Mouse (Mus musculus) neural tube, embryonic 11.5 days (tissue): ENCODE data around the gene Gm47996. TPM values are rescaled to one million over a fixed set of nuclear protein-coding genes. Genes with fewer than 3 reads are reported as not detected.
"Not testable (repeated sequence)": the region's sequence is repeated elsewhere in the genome, so short reads cannot be mapped to it uniquely, and the experiment has no call there.

ENCODE experiments used
- ATAC-seq: fragments of 200-750 bp; cut with Nextera tagmentation; 2 replicates; pipeline ENCODE4 v1.8.0; 2017; ENCODE audit warnings: moderate number of reproducible peaks, mild to moderate bottlenecking, moderate TSS enrichment, moderate library complexity; ENCODE audit not compliant: insufficient read depth, low FRiP score, low TSS enrichment
- DNase-seq: peaks from one replicate; pipeline ENCODE4 v3.0.0-alpha.2; 2015; ENCODE audit warnings: low spot score
- H3K27ac ChIP-seq: fragments of 300-500 bp; sonication (generic); 2 replicates; pipeline ENCODE4 v1.5.1; 2014; ENCODE audit warnings: low read depth, mild to moderate bottlenecking, low read length
- H3K27me3 ChIP-seq: fragments of 300-500 bp; sonication (generic); 2 replicates; pipeline ENCODE4 v1.6.1; 2014; ENCODE audit warnings: mild to moderate bottlenecking, low read length, mixed read lengths; ENCODE audit not compliant: control insufficient read depth, insufficient read depth
- H3K36me3 ChIP-seq: fragments of 300-500 bp; sonication (generic); 2 replicates; pipeline ENCODE4 v1.6.1; 2014; ENCODE audit warnings: mild to moderate bottlenecking, low read length, moderate library complexity, mixed read lengths; ENCODE audit not compliant: control insufficient read depth, insufficient read depth
- H3K4me1 ChIP-seq: fragments of 300-500 bp; sonication (generic); 2 replicates; pipeline ENCODE4 v1.6.1; 2014; ENCODE audit warnings: low read length, mixed read lengths; ENCODE audit not compliant: control insufficient read depth, insufficient read depth
- H3K4me2 ChIP-seq: fragments of 300-500 bp; sonication (generic); 2 replicates; pipeline ENCODE4 v1.6.1; 2014; ENCODE audit warnings: low read depth, mild to moderate bottlenecking, moderate library complexity
- H3K4me3 ChIP-seq: fragments of 300-500 bp; sonication (generic); 2 replicates; pipeline ENCODE4 v1.5.1; 2014; ENCODE audit warnings: low read depth, low read length
- H3K9ac ChIP-seq: fragments of 300-500 bp; sonication (generic); 2 replicates; pipeline ENCODE4 v1.6.1; 2014; ENCODE audit warnings: mild to moderate bottlenecking, low read length
- H3K9me3 ChIP-seq: fragments of 300-500 bp; sonication (generic); 2 replicates; pipeline ENCODE4 v1.6.1; 2016; ENCODE audit warnings: low read length; ENCODE audit not compliant: control insufficient read depth
- WGBS: fragments of 180-500 bp; shearing (Covaris S2); extraction: QIAGEN DNeasy Blood & Tissue Kit; methylation state at CpG from one replicate; pipeline ENCODE4 v1.1.7; 2014; 5-methylcytosine and 5-hydroxymethylcytosine counted together
- polyA plus RNA-seq: library from polyadenylated mRNA; unstranded; fragments of >200 nt; fragmentation: Nextera tagmentation; extraction: Ambion mirVana; gene quantifications from 2 replicates; pipeline ENCODE4 v1.2.1, GENCODE M21; 2014

The Gm47996 gene
- polyA plus RNA-seq, 1 experiment from 2014 or later: not detected

DNA sequence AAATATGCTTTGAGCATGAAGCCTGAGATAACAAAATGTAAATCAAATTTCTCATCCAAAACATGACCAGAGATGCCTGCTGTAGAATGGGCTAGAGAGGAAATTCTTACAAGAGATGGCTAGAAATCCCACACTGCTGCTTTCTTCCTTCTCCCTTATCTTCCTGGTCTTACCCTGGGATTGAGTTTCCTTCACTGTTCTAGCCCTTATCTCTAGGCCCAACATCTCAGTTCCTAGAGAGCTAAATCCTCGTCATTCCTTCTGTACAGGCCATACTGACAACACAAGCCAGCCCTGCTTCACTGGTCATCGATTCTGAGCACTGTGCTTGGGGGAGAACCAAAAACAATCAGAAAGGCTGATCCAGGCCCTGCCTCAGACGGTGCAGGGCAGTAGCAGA, 13.2 kb upstream of the Gm47996 start:
- not testable (repeated sequence) for ATAC-seq, DNase-seq, H3K27me3 ChIP-seq, H3K9ac ChIP-seq, H3K4me1 ChIP-seq, H3K4me3 ChIP-seq, H3K4me2 ChIP-seq, H3K36me3 ChIP-seq, H3K9me3 ChIP-seq, H3K27ac ChIP-seq
- 80% methylated on average over 3 of the region's 3 CpGs for WGBS

- H3K4me2 ChIP-seq, DNase-seq, ATAC-seq, H3K4me1 ChIP-seq, H3K9ac ChIP-seq, H3K27me3 ChIP-seq, H3K27ac ChIP-seq, H3K4me3 ChIP-seq, H3K36me3 ChIP-seq, H3K9me3 ChIP-seq: not testable (repeated sequence)
- 100% methylated on average over 2 of the region's 4 CpGs for WGBS
These were observed 11.8 kb upstream of the Gm47996 start, which contains the start of gene Gm47995 for GRCm38 (mm10) chr1:151198120-151198519. Gm47995 (plus strand) TSS chr1:151198448.

- not testable (repeated sequence) for H3K36me3 ChIP-seq, H3K27me3 ChIP-seq, H3K4me3 ChIP-seq, H3K9ac ChIP-seq, H3K4me2 ChIP-seq, H3K9me3 ChIP-seq, H3K27ac ChIP-seq, ATAC-seq, H3K4me1 ChIP-seq, DNase-seq
These were observed 9.3 kb upstream of the Gm47996 start for GRCm38 (mm10) chr1:151200620-151201019.

GRCm38 (mm10) chr1:151202771-151203170, 7.2 kb upstream of the Gm47996 start:
- not testable (repeated sequence) for H3K4me2 ChIP-seq, H3K4me1 ChIP-seq, H3K27ac ChIP-seq, H3K4me3 ChIP-seq, H3K9ac ChIP-seq, H3K9me3 ChIP-seq, DNase-seq, ATAC-seq, H3K36me3 ChIP-seq, H3K27me3 ChIP-seq
- WGBS: 83% methylated on average over 3 of the region's 5 CpGs

- no CpG with 5 or more reads among the region's 6 CpGs for WGBS
- not testable (repeated sequence) for H3K4me3 ChIP-seq, H3K4me1 ChIP-seq, H3K36me3 ChIP-seq, H3K27me3 ChIP-seq, DNase-seq, ATAC-seq, H3K27ac ChIP-seq, H3K9me3 ChIP-seq, H3K9ac ChIP-seq, H3K4me2 ChIP-seq
These were observed 6.1 kb upstream of the Gm47996 start, which contains the start of gene 3110040M04Rik for GRCm38 (mm10) chr1:151203818-151204217. 3110040M04Rik (plus strand) TSS chr1:151204121.

- not testable (repeated sequence) for H3K27ac ChIP-seq, H3K36me3 ChIP-seq, DNase-seq, ATAC-seq, H3K4me3 ChIP-seq, H3K4me1 ChIP-seq, H3K27me3 ChIP-seq, H3K4me2 ChIP-seq, H3K9ac ChIP-seq, H3K9me3 ChIP-seq
- WGBS: 90% methylated on average over 3 of the region's 5 CpGs
These were observed 1.4 kb upstream of the Gm47996 start for GRCm38 (mm10) chr1:151208493-151208892.

GRCm38 (mm10) chr1:151208944-151209343, 987 bp upstream of the Gm47996 start:
- H3K9ac ChIP-seq, H3K27ac ChIP-seq, H3K4me3 ChIP-seq, H3K36me3 ChIP-seq, H3K4me2 ChIP-seq, DNase-seq, H3K27me3 ChIP-seq, H3K4me1 ChIP-seq, ATAC-seq, H3K9me3 ChIP-seq: not testable (repeated sequence)

GRCm38 (mm10) chr1:151211666-151212065, 1.7 kb downstream of the Gm47996 start:
- H3K36me3 ChIP-seq, DNase-seq, H3K4me1 ChIP-seq, H3K27ac ChIP-seq, H3K4me3 ChIP-seq, H3K9me3 ChIP-seq, H3K9ac ChIP-seq, ATAC-seq, H3K4me2 ChIP-seq, H3K27me3 ChIP-seq: not testable (repeated sequence)
- WGBS: 92% methylated on average over 5 of the region's 5 CpGs

DNA sequence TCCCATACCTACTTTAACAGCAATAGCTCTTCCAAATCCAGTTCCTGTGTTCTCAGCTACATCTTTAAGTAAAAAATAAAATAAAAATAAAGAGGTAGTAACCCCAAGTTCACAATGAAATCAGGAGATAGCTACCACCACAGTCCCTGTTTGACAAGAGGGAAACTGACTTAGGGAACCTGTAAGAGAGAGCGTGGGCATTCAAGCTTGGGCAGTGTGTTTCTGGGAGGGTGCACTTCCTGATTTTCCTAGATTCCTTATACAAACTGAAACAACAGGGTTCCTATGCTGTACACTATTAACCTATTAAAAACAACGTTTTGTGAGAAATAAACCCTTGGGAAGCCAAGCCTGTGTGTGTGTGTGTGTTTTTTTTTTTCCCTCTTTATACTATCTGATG, 4.9 kb downstream of the Gm47996 start:
- no peak for DNase-seq
- no peak for ATAC-seq
- Histone ChIP-seq H3K9me3 (no peaks in the 10 kb centered on the region), H3K27ac (no peak overlapping the region), H3K4me3 (no peak overlapping the region), H3K9ac (no peak overlapping the region), H3K27me3 (no peaks in the 10 kb centered on the region), H3K4me1 (no peaks in the 10 kb centered on the region), H3K36me3 (no peaks in the 10 kb centered on the region), H3K4me2 (no peak overlapping the region)
- 67% methylated on average over 2 of the region's 2 CpGs for WGBS
